Mouse (Mus musculus) retina, postnatal 7 days (tissue): ENCODE measurements at regions not wholly inside any gene's neighbourhood (a gene's known extent, or its start where the extent isn't known, plus 50 kb on each side); places are given as distances from the start of the nearest gene placed in this dataset.

Experiments
- DNase-seq: peaks from one replicate; pipeline ENCODE4 v3.0.0-alpha.2; 2012; ENCODE audit warnings: low read depth, low spot score

DNA sequence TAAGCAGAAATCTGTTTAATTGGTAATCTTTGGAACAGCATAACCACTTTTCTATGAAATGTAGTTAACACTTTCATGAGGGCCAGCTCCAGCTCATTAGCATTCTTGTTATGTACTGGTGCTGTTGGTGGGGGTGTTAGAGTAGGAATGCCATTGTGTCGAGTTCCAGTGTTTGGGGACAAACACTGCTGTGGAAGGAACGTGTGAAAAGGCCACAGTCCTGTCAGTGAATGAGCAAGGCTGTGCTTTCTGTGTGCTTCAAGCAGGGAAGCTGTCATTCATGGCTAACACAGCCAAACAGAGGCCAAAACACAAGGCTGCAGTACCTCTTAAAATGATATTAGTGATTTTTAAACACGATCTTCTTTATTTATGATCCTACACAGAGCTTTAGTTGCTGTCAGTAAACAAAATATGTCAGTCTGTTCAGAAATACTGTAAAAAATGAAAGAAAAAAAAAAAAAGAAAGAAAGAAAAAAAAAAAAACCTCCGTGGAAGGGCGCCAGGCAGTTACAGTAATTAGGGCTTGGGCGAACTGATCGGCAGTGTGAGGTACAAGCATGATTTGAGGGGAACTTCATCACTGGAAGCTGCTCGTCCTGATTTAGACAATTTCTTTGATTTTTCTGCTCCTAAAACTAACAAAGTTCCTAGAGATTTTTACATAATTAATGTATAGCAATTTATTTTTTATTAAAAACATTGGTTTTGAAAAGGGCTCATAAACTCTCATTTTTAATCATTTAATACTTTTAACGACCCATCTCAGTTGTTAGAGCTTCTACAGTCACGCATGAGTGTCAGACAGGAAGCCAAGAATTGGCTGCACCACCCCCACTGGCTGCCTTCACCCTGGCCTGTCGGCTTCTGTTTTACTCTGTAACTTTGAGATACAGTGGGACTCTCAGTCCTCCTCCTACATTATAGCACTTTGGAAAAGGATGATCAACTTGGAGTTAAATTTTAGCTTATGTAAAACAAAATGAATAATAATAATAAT lies 80.8 kb upstream of the Dnajc24 start:
- peak; percentile 21 for DNase-seq

- DNase-seq: no peak
These were observed 79.7 kb upstream of the Dnajc24 start for GRCm38 (mm10) chr2:106083001-106083400.

DNA sequence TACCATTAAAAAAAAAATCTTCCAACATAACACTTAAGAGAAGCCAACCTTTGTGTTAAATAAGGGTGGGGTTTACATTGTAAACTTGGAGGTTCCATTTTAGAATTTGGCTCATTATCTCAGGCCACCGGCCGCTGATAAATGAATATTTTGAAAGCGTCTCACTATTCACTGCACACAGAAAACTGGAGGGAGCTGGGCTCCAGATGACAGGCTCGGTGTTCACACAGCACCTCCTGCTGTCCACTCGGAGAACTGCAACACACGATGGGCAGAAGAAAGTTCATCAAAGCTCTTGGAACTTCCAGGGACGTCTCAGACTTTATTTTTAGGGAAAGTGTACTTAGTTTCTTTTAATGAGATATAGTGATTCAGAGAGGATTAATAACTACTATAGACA lies 78.6 kb upstream of the Dnajc24 start:
- DNase-seq: peak; percentile 63

GRCm38 (mm10) chr2:106080626-106081025 lies 77.3 kb upstream of the Dnajc24 start:
- no peak for DNase-seq

- DNase-seq: no peak
These were observed 75.2 kb upstream of the Dnajc24 start for GRCm38 (mm10) chr2:106078591-106078990.

- DNase-seq: no peak
These were observed 71.1 kb upstream of the Dnajc24 start for GRCm38 (mm10) chr2:106074441-106074840.

- DNase-seq: no peak
These were observed 61.0 kb upstream of the Dnajc24 start for GRCm38 (mm10) chr2:106064316-106064715.
